Mouse (Mus musculus) forebrain, embryonic 12.5 days (tissue): ENCODE measurements around the gene Pnpla1. TPM values are rescaled to one million over a fixed set of nuclear protein-coding genes. Genes with fewer than 3 reads are reported as not detected.
"Not testable (repeated sequence)": the region's sequence is repeated elsewhere in the genome, so short reads cannot be mapped to it uniquely, and the experiment has no call there.

Experiments
- ATAC-seq: fragments of 200-750 bp; cut with Nextera tagmentation; 2 replicates; pipeline ENCODE4 v1.8.0; 2017; ENCODE audit warnings: moderate TSS enrichment; ENCODE audit not compliant: low FRiP score
- H3K27ac ChIP-seq: fragments of 300-500 bp; sonication (generic); 2 replicates; pipeline ENCODE4 v1.5.1; 2016; ENCODE audit warnings: mild to moderate bottlenecking
- H3K27me3 ChIP-seq: fragments of 300-500 bp; sonication (generic); 2 replicates; pipeline ENCODE4 v1.6.1; 2016; ENCODE audit warnings: mild to moderate bottlenecking
- H3K36me3 ChIP-seq: fragments of 300-500 bp; sonication (generic); replicated peaks from 2 replicates; pipeline ENCODE4 v1.6.1; 2016; ENCODE audit warnings: mild to moderate bottlenecking
- H3K4me1 ChIP-seq: fragments of 300-500 bp; sonication (generic); 2 replicates; pipeline ENCODE4 v1.6.1; 2016
- H3K4me2 ChIP-seq: fragments of 300-500 bp; sonication (generic); 2 replicates; pipeline ENCODE4 v1.6.1; 2016; ENCODE audit warnings: mild to moderate bottlenecking, moderate library complexity
- H3K4me3 ChIP-seq: fragments of 300-500 bp; sonication (generic); replicated peaks from 2 replicates; pipeline ENCODE4 v1.5.1; 2016; ENCODE audit warnings: mild to moderate bottlenecking
- H3K9ac ChIP-seq: fragments of 300-500 bp; sonication (generic); 2 replicates; pipeline ENCODE4 v1.6.1; 2016; ENCODE audit warnings: mild to moderate bottlenecking
- H3K9me3 ChIP-seq: fragments of 300-500 bp; sonication (generic); 2 replicates; pipeline ENCODE4 v1.6.1; 2016
- WGBS: fragments of 180-500 bp; shearing (Covaris S2); methylation state at CpG from one replicate; pipeline ENCODE4 v1.1.7; 2016; 5-methylcytosine and 5-hydroxymethylcytosine counted together
- polyA plus RNA-seq: library from polyadenylated mRNA; unstranded; fragments of >200 nt; fragmentation: Nextera tagmentation; extraction: Ambion mirVana; gene quantifications from 2 replicates; pipeline ENCODE4 v1.2.1, GENCODE M21; 2016

The Pnpla1 gene
- polyA plus RNA-seq, 1 experiment from 2014 or later = not detected

- no peak for ATAC-seq
- no peak overlapping the region for H3K4me3 ChIP-seq
- no peaks in the 10 kb centered on the region for H3K9me3 ChIP-seq
- no peaks in the 10 kb centered on the region for H3K27me3 ChIP-seq
- no peaks in the 10 kb centered on the region for H3K4me1 ChIP-seq
- no peak overlapping the region for H3K9ac ChIP-seq
- H3K27ac ChIP-seq = no peak overlapping the region
- H3K4me2 ChIP-seq = no peak overlapping the region
- WGBS = 91% methylated on average over 6 of the region's 6 CpGs
- H3K36me3 ChIP-seq = peaks cover 99% of the 10 kb centered on the region
Observed at GRCm38 (mm10) chr17:28824896-28825295, 33.3 kb upstream of the Pnpla1 start.

- H3K4me2 ChIP-seq = no peak overlapping the region
- WGBS = 94% methylated on average over 6 of the region's 6 CpGs
- no peak overlapping the region for H3K9ac ChIP-seq
- H3K9me3 ChIP-seq = no peaks in the 10 kb centered on the region
- no peak for ATAC-seq
- H3K27ac ChIP-seq = no peak overlapping the region
- H3K27me3 ChIP-seq = no peaks in the 10 kb centered on the region
- H3K4me3 ChIP-seq = no peak overlapping the region
- peaks cover 98% of the 10 kb centered on the region for H3K36me3 ChIP-seq
- H3K4me1 ChIP-seq = no peaks in the 10 kb centered on the region
Observed at GRCm38 (mm10) chr17:28825359-28826041, 32.7 kb upstream of the Pnpla1 start.

GRCm38 (mm10) chr17:28827665-28828231 is 30.5 kb upstream of the Pnpla1 start:
- H3K4me3 ChIP-seq = no peak overlapping the region
- no peak overlapping the region for H3K4me2 ChIP-seq
- 91% methylated on average over 8 of the region's 8 CpGs for WGBS
- no peak overlapping the region for H3K27ac ChIP-seq
- no peaks in the 10 kb centered on the region for H3K4me1 ChIP-seq
- no peaks in the 10 kb centered on the region for H3K27me3 ChIP-seq
- H3K36me3 ChIP-seq = peaks cover 98% of the 10 kb centered on the region
- no peak overlapping the region for H3K9ac ChIP-seq
- ATAC-seq = no peak
- H3K9me3 ChIP-seq = no peaks in the 10 kb centered on the region

- Histone ChIP-seq H3K4me2 (no peak overlapping the region), H3K27ac (no peak overlapping the region), H3K4me1 (no peaks in the 10 kb centered on the region), H3K9ac (no peak overlapping the region), H3K36me3 (peaks cover 98% of the 10 kb centered on the region), H3K9me3 (no peaks in the 10 kb centered on the region), H3K27me3 (no peaks in the 10 kb centered on the region), H3K4me3 (no peak overlapping the region)
- ATAC-seq = no peak
- WGBS = 88% methylated on average over 14 of the region's 14 CpGs
Observed at GRCm38 (mm10) chr17:28829120-28829519, 29.1 kb upstream of the Pnpla1 start.

DNA sequence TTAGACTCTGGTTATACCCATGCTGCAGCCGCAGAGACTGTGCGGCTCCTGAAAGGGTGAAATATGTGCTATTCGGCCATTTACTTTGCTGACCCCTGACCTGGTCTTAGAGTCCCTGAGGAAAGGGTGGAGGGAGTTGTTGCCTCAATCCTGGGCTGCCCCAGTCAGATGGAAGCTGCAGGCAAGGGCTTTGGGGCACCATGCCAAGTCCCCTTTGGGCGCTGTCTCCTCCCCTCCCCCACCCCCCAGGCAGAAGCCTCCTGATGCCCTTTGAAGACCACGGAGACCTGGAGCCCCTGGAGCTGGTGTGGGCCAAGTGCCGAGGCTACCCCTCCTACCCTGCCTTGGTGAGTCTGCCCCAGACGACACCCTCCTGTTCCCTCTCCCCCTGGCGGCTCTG is 27.1 kb upstream of the Pnpla1 start:
- H3K36me3 ChIP-seq = peaks cover 93% of the 10 kb centered on the region
- no peak overlapping the region for H3K27ac ChIP-seq
- H3K4me3 ChIP-seq = no peak overlapping the region
- no peak overlapping the region for H3K4me2 ChIP-seq
- no peak for ATAC-seq
- no peaks in the 10 kb centered on the region for H3K27me3 ChIP-seq
- no peak overlapping the region for H3K9ac ChIP-seq
- 83% methylated on average over 7 of the region's 8 CpGs for WGBS
- no peaks in the 10 kb centered on the region for H3K9me3 ChIP-seq
- H3K4me1 ChIP-seq = no peaks in the 10 kb centered on the region

GRCm38 (mm10) chr17:28832040-28832439 is 26.2 kb upstream of the Pnpla1 start:
- no peaks in the 10 kb centered on the region for H3K4me1 ChIP-seq
- no peak overlapping the region for H3K27ac ChIP-seq
- no peaks in the 10 kb centered on the region for H3K9me3 ChIP-seq
- H3K9ac ChIP-seq = no peak overlapping the region
- no peaks in the 10 kb centered on the region for H3K27me3 ChIP-seq
- WGBS = 88% methylated on average over 9 of the region's 9 CpGs
- no peak overlapping the region for H3K4me2 ChIP-seq
- H3K36me3 ChIP-seq = peaks cover 93% of the 10 kb centered on the region
- H3K4me3 ChIP-seq = no peak overlapping the region
- ATAC-seq = no peak

DNA sequence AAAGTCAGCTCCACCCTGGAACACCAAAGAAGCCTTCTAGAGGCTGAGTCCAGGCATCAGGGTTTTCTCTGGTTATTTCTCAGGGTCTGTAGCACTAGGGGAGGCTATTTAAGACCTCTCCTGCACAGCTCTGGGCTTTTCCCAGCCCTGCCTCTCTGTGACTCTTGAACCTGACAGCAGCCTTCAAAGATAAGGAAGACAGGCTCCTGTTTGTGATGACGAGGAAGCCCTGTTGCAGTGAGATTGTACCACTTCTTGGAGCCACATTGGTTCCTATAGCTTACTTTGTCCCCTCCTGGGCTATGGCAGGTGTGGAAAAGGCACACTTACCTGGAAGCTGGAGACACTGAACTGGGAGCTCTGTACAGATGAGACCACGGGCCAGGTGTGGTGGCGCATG is 25.3 kb upstream of the Pnpla1 start:
- no peak overlapping the region for H3K4me3 ChIP-seq
- H3K27ac ChIP-seq = no peak overlapping the region
- H3K4me1 ChIP-seq = no peaks in the 10 kb centered on the region
- H3K4me2 ChIP-seq = no peak overlapping the region
- H3K27me3 ChIP-seq = no peaks in the 10 kb centered on the region
- H3K36me3 ChIP-seq = peaks cover 94% of the 10 kb centered on the region
- no peak overlapping the region for H3K9ac ChIP-seq
- 92% methylated on average over 3 of the region's 3 CpGs for WGBS
- no peak for ATAC-seq
- no peaks in the 10 kb centered on the region for H3K9me3 ChIP-seq

- Histone ChIP-seq H3K27ac (no peak overlapping the region), H3K9me3 (no peaks in the 10 kb centered on the region), H3K4me2 (no peak overlapping the region), H3K27me3 (no peaks in the 10 kb centered on the region), H3K9ac (no peak overlapping the region), H3K4me3 (no peak overlapping the region), H3K36me3 (peaks cover 94% of the 10 kb centered on the region), H3K4me1 (no peaks in the 10 kb centered on the region)
- WGBS = 87% methylated on average over 10 of the region's 10 CpGs
- ATAC-seq = no peak
Observed at GRCm38 (mm10) chr17:28834676-28835075, 23.5 kb upstream of the Pnpla1 start.

DNA sequence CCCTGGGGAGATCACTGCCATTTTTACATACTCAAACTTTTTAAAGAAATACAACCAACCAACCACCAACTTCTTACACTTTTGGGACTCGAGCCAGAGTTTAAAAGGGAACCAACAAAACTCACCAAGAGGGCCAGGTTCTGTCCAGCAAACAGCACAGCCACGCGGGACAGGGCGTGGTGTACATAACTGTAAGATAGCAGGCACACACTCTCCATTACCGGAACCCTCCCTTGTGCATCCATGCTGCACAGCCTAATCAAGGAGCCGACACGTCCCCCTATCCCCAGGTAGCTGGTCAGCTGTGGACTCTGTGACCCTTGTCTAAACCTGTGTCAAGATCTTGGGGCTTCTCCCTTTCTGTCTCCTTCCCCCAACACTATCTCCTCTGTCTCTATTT is 20.4 kb upstream of the Pnpla1 start:
- no peak for ATAC-seq
- no peak overlapping the region for H3K27ac ChIP-seq
- peaks cover 6% of the 10 kb centered on the region; the same call in 1 of the 2 replicates for H3K9me3 ChIP-seq
- no peaks in the 10 kb centered on the region for H3K27me3 ChIP-seq
- H3K4me1 ChIP-seq = no peaks in the 10 kb centered on the region
- H3K4me2 ChIP-seq = no peak overlapping the region
- H3K4me3 ChIP-seq = no peak overlapping the region
- WGBS = 88% methylated on average over 7 of the region's 7 CpGs
- peaks cover 67% of the 10 kb centered on the region for H3K36me3 ChIP-seq
- H3K9ac ChIP-seq = no peak overlapping the region

DNA sequence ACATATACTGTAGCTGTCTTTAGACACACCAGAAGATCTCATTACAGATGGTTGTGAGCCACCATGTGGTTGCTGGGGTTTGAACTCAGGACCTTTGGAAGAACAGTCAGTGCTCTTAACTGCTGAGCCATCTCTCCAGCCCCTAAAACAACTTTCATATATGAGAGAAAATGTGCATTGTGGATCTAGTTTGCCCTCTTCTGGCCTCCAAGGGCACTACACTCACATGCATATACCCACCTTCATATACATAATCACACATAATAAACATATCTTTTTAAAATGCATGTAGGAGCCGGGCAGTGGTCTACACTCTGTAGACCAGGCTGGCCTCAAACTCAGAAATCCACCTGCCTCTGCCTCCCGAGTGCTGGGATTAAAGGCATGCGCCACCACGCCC is 16.3 kb upstream of the Pnpla1 start:
- H3K36me3 ChIP-seq = peaks cover 31% of the 10 kb centered on the region
- H3K4me2 ChIP-seq, H3K27me3 ChIP-seq, ATAC-seq, H3K4me3 ChIP-seq, H3K9me3 ChIP-seq, H3K27ac ChIP-seq, H3K4me1 ChIP-seq, H3K9ac ChIP-seq: not testable (repeated sequence)
- 96% methylated on average over 4 of the region's 4 CpGs for WGBS

DNA sequence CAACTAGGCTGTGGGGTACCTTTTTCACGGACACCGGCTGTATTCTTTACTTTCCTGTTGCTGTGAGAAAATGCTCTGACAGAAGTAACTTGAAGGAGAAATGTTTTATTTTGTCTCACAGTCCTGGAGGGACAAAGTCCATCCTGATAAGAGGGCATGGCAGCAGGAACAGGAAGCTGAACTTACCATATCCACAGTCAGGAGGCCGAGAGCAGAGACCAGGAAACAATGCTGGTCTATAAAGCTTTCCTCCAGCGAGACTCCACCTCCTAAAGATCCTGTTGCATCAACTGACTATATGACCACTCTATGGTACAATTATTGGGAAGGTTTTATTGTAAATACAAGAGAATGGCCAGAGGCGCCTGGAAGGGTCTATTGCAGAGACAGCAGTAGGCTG is 14.5 kb upstream of the Pnpla1 start:
- ATAC-seq = no peak
- Histone ChIP-seq H3K4me2 (no peak overlapping the region), H3K9ac (no peak overlapping the region), H3K27ac (no peak overlapping the region), H3K36me3 (peaks cover 14% of the 10 kb centered on the region), H3K27me3 (no peaks in the 10 kb centered on the region), H3K4me1 (no peaks in the 10 kb centered on the region), H3K4me3 (no peak overlapping the region), H3K9me3 (peaks cover 6% of the 10 kb centered on the region; the same call in 1 of the 2 replicates)
- 85% methylated on average over 5 of the region's 5 CpGs for WGBS

DNA sequence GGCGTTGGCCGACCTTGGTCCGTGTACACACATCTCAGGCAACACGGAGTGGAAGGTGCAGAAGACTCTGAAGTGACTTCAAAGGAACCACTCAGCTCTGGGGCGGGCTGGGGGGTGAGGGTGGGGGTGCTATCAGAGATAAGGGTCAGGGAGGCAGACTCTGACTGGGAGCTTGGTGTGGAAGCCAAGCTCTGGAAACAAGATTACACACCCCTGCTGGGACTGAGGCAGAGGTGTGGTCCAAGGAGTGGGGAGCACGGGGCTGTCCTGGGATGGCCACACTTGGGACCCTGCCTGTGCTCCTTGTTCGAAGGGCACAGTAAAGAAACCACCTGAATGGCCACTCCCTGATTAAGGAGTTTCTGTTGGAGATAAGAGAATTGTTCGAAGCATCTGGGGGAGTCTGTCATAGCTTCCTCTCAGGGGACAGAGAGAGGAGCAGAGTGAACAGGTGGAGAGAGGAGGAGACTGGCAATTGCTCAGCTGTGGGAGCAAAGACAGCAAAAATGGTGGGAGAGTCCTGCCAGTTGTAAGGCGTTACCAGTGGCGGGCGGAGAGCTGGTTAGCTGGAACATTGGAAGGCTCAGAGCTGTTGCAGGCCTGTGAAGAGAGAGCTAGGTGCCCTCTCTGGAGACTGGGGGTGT is 11.1 kb upstream of the Pnpla1 start:
- 77% methylated on average over 11 of the region's 11 CpGs for WGBS

DNA sequence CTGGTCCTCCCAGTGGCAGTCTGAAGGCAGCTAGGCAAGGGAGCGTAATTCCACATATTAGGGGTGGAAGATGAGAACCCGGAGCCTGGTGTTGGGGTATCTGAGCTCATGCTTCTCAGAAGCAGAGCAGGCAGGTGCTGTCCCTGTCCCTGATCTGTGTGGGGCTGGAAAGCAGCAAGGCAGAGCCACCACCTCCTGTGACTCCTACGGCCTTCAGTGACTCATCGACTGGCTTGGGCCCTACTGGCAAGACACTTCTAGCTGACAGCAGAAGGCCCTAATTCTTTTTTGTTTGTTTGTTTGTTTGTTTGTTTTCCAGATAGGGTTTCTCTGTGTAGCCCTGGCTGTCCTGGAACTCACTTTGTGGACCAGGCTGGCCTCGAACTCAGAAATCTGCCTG is 7.7 kb upstream of the Pnpla1 start:
- no peaks in the 10 kb centered on the region for H3K9me3 ChIP-seq
- WGBS = 94% methylated on average over 5 of the region's 5 CpGs
- no peak overlapping the region for H3K4me2 ChIP-seq
- no peak overlapping the region for H3K4me3 ChIP-seq
- no peak overlapping the region for H3K9ac ChIP-seq
- ATAC-seq = no peak
- no peaks in the 10 kb centered on the region for H3K36me3 ChIP-seq
- H3K27me3 ChIP-seq = no peaks in the 10 kb centered on the region
- H3K27ac ChIP-seq = no peak overlapping the region
- no peaks in the 10 kb centered on the region for H3K4me1 ChIP-seq

More for the DNA sequence above, 11.1 kb upstream of the Pnpla1 start:
- Histone ChIP-seq H3K27me3 (no peaks in the 10 kb centered on the region), H3K9ac (no peak overlapping the region), H3K4me1 (no peaks in the 10 kb centered on the region), H3K36me3 (no peaks in the 10 kb centered on the region), H3K9me3 (no peaks in the 10 kb centered on the region), H3K4me3 (no peak overlapping the region), H3K4me2 (no peak overlapping the region), H3K27ac (no peak overlapping the region)
- ATAC-seq = no peak
